Mouse (Mus musculus): ENCODE results near the gene Hrc.

- TF ChIP-seq POLR2A (IDR thresholded peaks at IDR 0.05; ENCODE audit: control insufficient read depth, extremely low read depth, insufficient read depth, low read length, poor library complexity) = no peak
- no peak for TF ChIP-seq CTCF (IDR thresholded peaks at IDR 0.05; ENCODE audit: borderline replicate concordance, control insufficient read depth, extremely low read depth, insufficient read depth, low read length, poor library complexity)
These were observed 20.4 kb downstream of the Hrc start for GRCm38 (mm10) chr7:45355318-45356020.

Data from thymus, adult 2 months (tissue).